Mouse (Mus musculus): ENCODE measurements at regions not wholly inside any gene's neighbourhood (a gene's known extent, or its start where the extent isn't known, plus 50 kb on each side); places are given as distances from the start of the nearest gene placed in this dataset.

- TF ChIP-seq CTCF (conservative IDR thresholded peaks at IDR 0.05; ENCODE audit: low read length) (no peak), NANOG (IDR thresholded peaks at IDR 0.05; ENCODE audit: borderline replicate concordance, low read length) (no peak)
Measured at GRCm38 (mm10) chr5:106038321-106038720, 162.0 kb downstream of the Zfp326 start.
